Mouse (Mus musculus): Measurements from ENCODE around the gene Gpx3. TPM values are rescaled to one million over a fixed set of nuclear protein-coding genes. Genes with fewer than 3 reads are reported as not detected.
"Not testable (repeated sequence)": the region's sequence is repeated elsewhere in the genome, so short reads cannot be mapped to it uniquely, and the experiment has no call there.

The Gpx3 gene
- polyA plus RNA-seq, 1 experiment from 2014 or later = 33.5 TPM

GRCm38 (mm10) chr11:54884937-54885336 lies 17.3 kb upstream of the Gpx3 start:
- H3K27me3 ChIP-seq = peaks cover 21% of the 10 kb centered on the region
- no peak overlapping the region for H3K4me3 ChIP-seq
- no peak overlapping the region; the same call in 1 of the 2 replicates for H3K27ac ChIP-seq
- H3K4me1 ChIP-seq = peaks cover 22% of the 10 kb centered on the region
- 0 out of 2 replicates have a peak overlapping the region, but pooled peaks have one; percentile 9 for H3K4me2 ChIP-seq (replicated peaks)
- WGBS = 2% methylated on average over 5 of the region's 5 CpGs
- peak; percentile 51 for ATAC-seq (ENCODE audit: low FRiP score, low read depth)
- H3K9ac ChIP-seq = 0 out of 2 replicates have a peak overlapping the region, but pooled peaks have one; percentile 20
- no peaks in the 10 kb centered on the region for H3K36me3 ChIP-seq
- H3K9me3 ChIP-seq = no peaks in the 10 kb centered on the region

DNA sequence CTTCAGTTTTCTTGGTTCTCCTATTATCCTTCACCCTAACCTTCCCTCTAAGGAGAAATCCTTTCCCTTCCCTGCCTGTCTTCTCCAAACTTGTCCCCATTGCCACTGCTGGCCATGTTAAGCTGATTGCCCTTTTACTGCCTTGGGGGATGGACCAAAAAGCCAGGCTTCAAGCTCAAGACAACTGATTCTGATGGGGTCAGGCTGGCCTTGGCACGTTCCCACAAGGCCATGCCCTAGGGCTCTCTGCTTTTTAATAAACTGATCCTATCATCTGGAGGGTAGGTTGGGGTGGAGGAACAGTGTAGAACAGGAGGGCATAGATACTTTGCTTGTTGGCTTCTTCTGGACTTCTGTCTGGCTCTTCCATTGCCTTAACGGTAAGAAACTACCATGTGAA lies 16.8 kb upstream of the Gpx3 start:
- Histone ChIP-seq H3K27ac (no peak overlapping the region), H3K4me3 (no peak overlapping the region), H3K27me3 (peaks cover 21% of the 10 kb centered on the region), H3K9me3 (no peaks in the 10 kb centered on the region), H3K4me2 (replicated peaks) (no peak overlapping the region), H3K4me1 (peaks cover 22% of the 10 kb centered on the region), H3K36me3 (no peaks in the 10 kb centered on the region), H3K9ac (no peak overlapping the region)
- no peak for ATAC-seq (ENCODE audit: low FRiP score, low read depth)
- 62% methylated on average over 2 of the region's 2 CpGs for WGBS

DNA sequence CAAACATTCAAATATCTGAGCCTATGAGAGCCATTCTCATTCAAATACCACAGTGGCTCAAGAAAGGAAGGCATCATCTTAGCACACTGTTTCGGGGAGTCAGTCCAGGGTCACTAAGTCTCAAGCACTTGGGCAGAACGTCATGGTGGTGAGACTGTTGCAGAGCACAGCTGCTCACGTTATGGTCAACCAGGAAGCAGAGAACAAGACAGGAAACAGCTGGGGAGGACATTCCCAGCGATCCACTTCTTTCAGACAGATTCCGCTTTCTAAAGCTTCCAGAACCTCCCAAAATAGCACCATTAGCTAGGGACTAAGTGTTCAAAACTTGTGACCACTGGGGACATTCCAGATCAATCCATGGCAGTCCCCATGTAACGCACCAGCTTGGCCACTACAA lies 14.3 kb upstream of the Gpx3 start:
- 72% methylated on average over 6 of the region's 6 CpGs for WGBS
- H3K4me1 ChIP-seq = peaks cover 13% of the 10 kb centered on the region
- H3K27me3 ChIP-seq = peaks cover 28% of the 10 kb centered on the region
- no peaks in the 10 kb centered on the region for H3K36me3 ChIP-seq
- no peak for ATAC-seq (ENCODE audit: low FRiP score, low read depth)
- no peaks in the 10 kb centered on the region for H3K9me3 ChIP-seq
- H3K4me2 ChIP-seq (replicated peaks) = no peak overlapping the region
- no peak overlapping the region for H3K27ac ChIP-seq
- no peak overlapping the region for H3K4me3 ChIP-seq
- H3K9ac ChIP-seq = no peak overlapping the region

- Histone ChIP-seq H3K27me3 (peaks cover 22% of the 10 kb centered on the region), H3K36me3 (no peaks in the 10 kb centered on the region), H3K27ac (no peak overlapping the region), H3K4me2 (replicated peaks) (no peak overlapping the region), H3K9ac (no peak overlapping the region), H3K4me3 (no peak overlapping the region), H3K9me3 (no peaks in the 10 kb centered on the region), H3K4me1 (no peaks in the 10 kb centered on the region)
- WGBS = 81% methylated on average over 5 of the region's 5 CpGs
- ATAC-seq (ENCODE audit: low FRiP score, low read depth) = no peak
These were observed 10.9 kb upstream of the Gpx3 start for GRCm38 (mm10) chr11:54891341-54891740.

DNA sequence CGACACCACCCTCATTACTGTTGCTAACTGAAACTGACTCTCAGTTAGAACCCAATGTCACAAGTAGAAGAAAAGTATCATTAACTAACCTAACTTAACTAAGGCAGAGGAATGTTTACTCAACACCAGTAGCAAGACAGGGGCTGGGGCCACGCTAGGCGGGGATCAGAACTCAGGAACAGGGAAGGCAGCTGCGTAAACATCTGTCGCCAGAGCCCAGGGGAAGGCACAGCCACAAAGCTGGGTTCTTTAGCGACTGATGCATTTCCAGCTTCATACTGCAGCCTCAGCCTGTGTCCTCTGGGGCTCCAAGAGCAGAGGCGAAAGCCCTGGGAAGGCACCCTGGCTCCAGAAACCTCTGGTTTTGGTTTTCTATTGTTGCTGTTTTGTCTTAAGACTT lies 10.2 kb upstream of the Gpx3 start:
- ATAC-seq (ENCODE audit: low FRiP score, low read depth) = no peak
- Histone ChIP-seq H3K36me3 (no peaks in the 10 kb centered on the region), H3K4me2 (replicated peaks) (no peak overlapping the region), H3K9me3 (no peaks in the 10 kb centered on the region), H3K4me1 (no peaks in the 10 kb centered on the region), H3K27ac (no peak overlapping the region), H3K27me3 (peaks cover 15% of the 10 kb centered on the region), H3K4me3 (no peak overlapping the region), H3K9ac (no peak overlapping the region)
- WGBS = 42% methylated on average over 7 of the region's 7 CpGs

DNA sequence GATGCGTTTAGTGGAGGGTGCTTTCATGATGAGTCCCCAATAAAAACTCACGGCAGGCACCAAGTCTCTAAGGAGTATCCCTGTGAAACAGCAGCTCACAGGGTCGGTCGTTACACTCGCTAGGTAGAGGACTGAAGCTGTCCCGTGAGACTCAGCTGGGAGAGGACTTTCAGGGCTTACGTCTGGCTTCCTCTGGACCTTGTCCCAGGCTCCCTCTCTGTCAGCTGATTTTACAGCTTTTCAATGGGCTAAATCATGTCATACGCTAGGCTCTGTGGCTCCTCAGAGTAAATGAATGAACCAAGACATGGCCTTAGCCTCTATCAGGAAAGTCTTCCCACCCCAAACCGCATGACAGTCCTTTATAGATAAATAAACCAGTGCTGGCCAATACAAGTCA lies 7.7 kb upstream of the Gpx3 start:
- Histone ChIP-seq H3K36me3 (no peaks in the 10 kb centered on the region), H3K27me3 (peaks cover 10% of the 10 kb centered on the region; the same call in 1 of the 2 replicates), H3K9ac (no peak overlapping the region), H3K27ac (no peak overlapping the region), H3K4me2 (replicated peaks) (no peak overlapping the region), H3K9me3 (no peaks in the 10 kb centered on the region), H3K4me3 (no peak overlapping the region), H3K4me1 (no peaks in the 10 kb centered on the region)
- ATAC-seq (ENCODE audit: low FRiP score, low read depth) = no peak
- WGBS = 32% methylated on average over 9 of the region's 9 CpGs

DNA sequence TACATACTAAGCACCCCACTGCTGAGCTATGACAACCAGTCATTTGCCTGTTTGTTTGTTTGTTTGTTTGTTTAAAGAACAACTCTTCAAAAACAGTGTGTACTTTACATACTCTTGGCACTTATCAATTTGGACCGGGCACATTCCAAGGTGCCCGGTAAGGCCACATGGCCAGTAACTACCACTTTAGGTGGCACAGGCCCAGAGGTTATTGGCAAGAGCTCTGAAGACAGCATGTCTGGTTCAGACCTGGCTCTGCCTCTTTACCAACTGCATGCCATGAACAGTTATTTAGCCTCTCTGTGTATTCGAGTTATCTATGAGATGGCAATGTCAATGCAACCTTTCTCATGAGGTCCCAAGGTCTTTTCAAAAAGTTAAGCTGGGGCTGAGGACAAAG lies 5.6 kb upstream of the Gpx3 start:
- H3K27me3 ChIP-seq; H3K4me3 ChIP-seq; H3K9me3 ChIP-seq; H3K36me3 ChIP-seq; H3K4me2 ChIP-seq (replicated peaks); H3K9ac ChIP-seq; H3K4me1 ChIP-seq; H3K27ac ChIP-seq; ATAC-seq (ENCODE audit: low FRiP score, low read depth): not testable (repeated sequence)
- 88% methylated on average over 3 of the region's 3 CpGs for WGBS

- Histone ChIP-seq H3K4me2 (replicated peaks) (no peak overlapping the region), H3K27me3 (peaks cover 6% of the 10 kb centered on the region; the same call in 1 of the 2 replicates), H3K9me3 (no peaks in the 10 kb centered on the region), H3K9ac (no peak overlapping the region), H3K4me1 (peaks cover 2% of the 10 kb centered on the region), H3K4me3 (no peak overlapping the region), H3K36me3 (no peaks in the 10 kb centered on the region), H3K27ac (no peak overlapping the region)
- ATAC-seq (ENCODE audit: low FRiP score, low read depth) = no peak
- 40% methylated on average over 5 of the region's 5 CpGs for WGBS
These were observed 4.8 kb upstream of the Gpx3 start for GRCm38 (mm10) chr11:54897470-54897869.

GRCm38 (mm10) chr11:54899657-54900056 lies 2.6 kb upstream of the Gpx3 start:
- no peak for ATAC-seq (ENCODE audit: low FRiP score, low read depth)
- Histone ChIP-seq H3K27me3 (peaks cover 10% of the 10 kb centered on the region; the same call in 1 of the 2 replicates), H3K9me3 (no peaks in the 10 kb centered on the region), H3K4me1 (peaks cover 12% of the 10 kb centered on the region), H3K27ac (no peak overlapping the region), H3K36me3 (no peaks in the 10 kb centered on the region), H3K9ac (no peak overlapping the region), H3K4me2 (replicated peaks) (no peak overlapping the region), H3K4me3 (no peak overlapping the region)
- 74% methylated on average over 4 of the region's 4 CpGs for WGBS

DNA sequence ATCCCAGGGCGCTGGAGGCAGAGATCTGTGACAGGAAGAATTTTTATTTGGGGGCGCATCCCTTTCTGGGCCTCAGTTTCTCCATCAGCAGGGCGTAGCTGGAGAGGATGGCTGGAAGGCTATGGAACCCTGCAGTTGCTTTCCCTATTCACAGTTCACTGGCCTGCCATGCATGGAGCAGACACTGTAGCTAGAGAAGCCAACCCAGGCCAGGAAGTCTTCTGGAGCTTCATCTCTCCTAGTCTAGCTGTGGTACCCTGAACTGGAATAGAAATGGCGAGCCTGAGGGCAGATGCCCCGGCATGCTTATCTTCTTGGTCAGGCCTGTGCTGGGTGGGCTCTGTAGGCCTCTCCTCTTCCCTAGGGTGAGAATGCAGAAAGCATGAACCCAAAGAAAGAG lies 1.1 kb downstream of the Gpx3 start:
- no peak overlapping the region for H3K27ac ChIP-seq
- peak overlapping the region; percentile 66 for H3K9ac ChIP-seq
- H3K4me3 ChIP-seq = peak overlapping the region; percentile 53
- H3K9me3 ChIP-seq = no peaks in the 10 kb centered on the region
- ATAC-seq (ENCODE audit: low FRiP score, low read depth) = no peak
- H3K4me2 ChIP-seq (replicated peaks) = peak overlapping the region; percentile 94
- H3K4me1 ChIP-seq = peaks cover 12% of the 10 kb centered on the region
- 68% methylated on average over 5 of the region's 5 CpGs for WGBS
- peaks cover 8% of the 10 kb centered on the region; the same call in 1 of the 2 replicates for H3K27me3 ChIP-seq
- no peaks in the 10 kb centered on the region for H3K36me3 ChIP-seq

DNA sequence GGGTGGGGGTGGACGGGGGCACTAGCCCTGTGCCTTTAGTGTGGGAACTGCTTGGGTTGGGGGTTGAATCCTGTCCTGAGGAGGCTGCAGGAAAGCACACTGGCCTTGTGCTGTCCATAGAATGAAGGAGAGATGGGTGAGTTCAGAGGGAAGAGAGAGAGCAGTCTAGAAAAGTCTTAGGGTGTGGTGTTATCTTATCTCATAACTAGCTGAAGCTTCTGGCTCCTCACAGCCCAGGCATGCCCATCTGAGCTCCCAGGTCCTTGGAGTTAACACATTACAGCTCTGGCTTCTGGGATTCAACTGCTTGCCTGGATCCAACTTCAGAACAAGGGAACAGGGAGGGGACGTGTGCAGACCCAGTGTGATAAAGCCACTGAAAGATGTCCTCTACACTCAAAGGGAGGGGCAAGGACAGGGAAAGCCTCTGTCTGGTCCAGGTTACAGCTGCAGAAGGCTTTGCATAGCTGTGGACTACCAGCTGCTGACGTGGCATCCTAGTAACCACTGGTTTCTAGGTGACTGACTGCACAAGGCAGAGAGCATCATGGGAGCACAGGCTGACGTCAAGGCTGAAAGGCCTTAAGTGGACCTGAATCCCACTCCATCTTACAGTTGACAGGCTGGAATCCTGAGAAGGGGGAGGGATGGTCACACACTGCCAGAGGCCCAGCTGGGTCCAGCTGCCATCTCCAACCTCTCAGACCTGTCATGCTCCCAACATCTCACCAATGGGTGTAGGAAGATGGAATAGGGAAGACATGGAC lies 1.9 kb downstream of the Gpx3 start:
- Histone ChIP-seq H3K4me1 (peaks cover 12% of the 10 kb centered on the region), H3K27me3 (peaks cover 8% of the 10 kb centered on the region; the same call in 1 of the 2 replicates), H3K4me2 (replicated peaks) (no peak overlapping the region), H3K9ac (no peak overlapping the region), H3K27ac (no peak overlapping the region), H3K36me3 (peaks cover 6% of the 10 kb centered on the region), H3K4me3 (no peak overlapping the region), H3K9me3 (no peaks in the 10 kb centered on the region)
- no peak for ATAC-seq (ENCODE audit: low FRiP score, low read depth)
- 45% methylated on average over 4 of the region's 4 CpGs for WGBS

DNA sequence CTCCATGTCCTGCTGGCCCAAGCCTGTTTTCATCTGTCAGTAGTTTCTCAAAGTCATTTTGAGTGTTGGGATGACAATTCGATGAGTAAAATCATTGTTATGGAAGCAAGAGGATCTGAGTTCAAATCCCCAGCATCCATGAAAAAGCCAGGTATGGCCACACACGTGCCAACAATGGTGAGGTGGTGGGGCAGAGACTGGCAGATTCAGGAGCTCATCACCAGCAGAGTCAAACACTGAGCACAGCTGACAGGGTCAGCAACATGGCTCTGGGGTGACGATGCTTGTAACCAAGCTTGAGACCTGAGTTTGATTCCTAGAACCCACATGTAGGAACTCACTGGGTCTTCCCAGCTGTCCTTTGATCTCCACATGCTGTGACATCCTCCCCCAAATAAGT lies 2.8 kb downstream of the Gpx3 start:
- peaks cover 8% of the 10 kb centered on the region; the same call in 1 of the 2 replicates for H3K27me3 ChIP-seq
- 86% methylated on average over 3 of the region's 3 CpGs for WGBS
- peaks cover 15% of the 10 kb centered on the region for H3K36me3 ChIP-seq
- peaks cover 12% of the 10 kb centered on the region for H3K4me1 ChIP-seq
- H3K4me3 ChIP-seq = no peak overlapping the region
- no peak overlapping the region for H3K4me2 ChIP-seq (replicated peaks)
- no peaks in the 10 kb centered on the region for H3K9me3 ChIP-seq
- no peak for ATAC-seq (ENCODE audit: low FRiP score, low read depth)
- H3K27ac ChIP-seq = no peak overlapping the region
- H3K9ac ChIP-seq = no peak overlapping the region

DNA sequence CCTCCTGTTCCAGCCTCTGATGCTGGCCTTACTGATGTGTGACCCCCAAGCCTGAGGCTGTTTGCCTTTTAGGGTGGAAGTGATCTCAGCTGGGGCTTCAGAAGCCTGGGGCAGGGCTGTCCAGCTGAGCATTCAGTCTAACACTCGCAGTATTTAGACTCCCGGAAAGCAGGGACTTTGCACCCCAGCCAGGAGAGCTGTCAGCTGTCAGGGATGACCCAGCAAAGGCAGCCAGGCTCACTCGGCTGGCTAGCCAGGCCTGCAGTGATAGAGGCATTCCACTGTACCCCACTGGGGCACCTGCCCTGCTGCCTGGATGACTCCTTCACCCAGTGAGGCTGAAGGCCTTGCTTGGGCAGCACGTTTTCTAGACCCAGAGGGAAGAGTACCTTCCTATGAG lies 3.7 kb downstream of the Gpx3 start:
- Histone ChIP-seq H3K9ac (no peak overlapping the region), H3K27ac (no peak overlapping the region), H3K9me3 (no peaks in the 10 kb centered on the region), H3K4me1 (peaks cover 12% of the 10 kb centered on the region), H3K4me3 (no peak overlapping the region), H3K4me2 (replicated peaks) (no peak overlapping the region), H3K36me3 (peaks cover 24% of the 10 kb centered on the region), H3K27me3 (peaks cover 8% of the 10 kb centered on the region; the same call in 1 of the 2 replicates)
- no peak for ATAC-seq (ENCODE audit: low FRiP score, low read depth)
- 59% methylated on average over 4 of the region's 4 CpGs for WGBS
